Mouse (Mus musculus) ES-Bruce4 (cell line): ENCODE results near the gene Gm21887.
"Not testable (repeated sequence)": the region's sequence is repeated elsewhere in the genome, so short reads cannot be mapped to it uniquely, and the experiment has no call there.

Experiments used
- CTCF ChIP-seq: IDR thresholded peaks from one replicate; pipeline ENCODE4 v1.8.1; 2011; ENCODE audit warnings: low read depth, low read length
- POLR2A ChIP-seq: IDR thresholded peaks from one replicate; pipeline ENCODE4 v1.8.1; 2011; ENCODE audit warnings: low read length; ENCODE audit not compliant: insufficient read depth

DNA sequence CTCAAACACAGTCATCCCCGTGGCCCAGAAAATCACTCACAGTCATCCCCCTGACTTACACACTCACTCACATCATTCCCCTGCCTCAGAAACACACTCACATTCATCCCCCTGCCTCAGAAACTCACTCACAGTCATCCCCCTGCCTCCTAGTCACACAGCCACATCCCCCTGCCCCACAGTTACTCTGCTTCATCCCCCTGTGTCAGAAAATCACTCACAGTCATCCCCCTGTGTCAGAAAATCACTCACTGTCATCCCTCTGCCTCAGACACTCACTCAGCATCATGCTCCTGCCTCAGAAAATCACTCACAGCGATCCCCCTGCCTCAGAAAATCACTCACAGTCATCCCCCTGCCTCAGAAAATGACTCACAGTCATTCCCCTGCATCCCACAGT is 5.2 kb upstream of the Gm21887 start:
- not testable (repeated sequence) for TF ChIP-seq CTCF, POLR2A
